Comparison of ENCODE assay signal across 35 mouse cellular contexts in genomic region chr1:150125568-150125967, GRCm38 (mm10). TPM values are rescaled to one million over a fixed set of nuclear protein-coding genes. Genes with fewer than 3 reads are reported as not detected.
"Had no signal": no experiment of that assay in that cellular context is flagged by ENCODE, and none has a peak within 500 bp of the region (broad histone marks: within the 10 kb centered on the region; RNA-seq: fewer than 3 reads in every experiment).

No protein-coding gene starts in this region.

- H3K4me2 ChIP-seq: limb, embryonic 12.5 days; limb, embryonic 13.5 days; limb, embryonic 15.5 days; liver, embryonic 11.5 days; liver, embryonic 12.5 days; liver, embryonic 13.5 days; liver, embryonic 15.5 days; lung, embryonic 14.5 days; lung, embryonic 15.5 days; midbrain, embryonic 12.5 days; midbrain, embryonic 13.5 days; neural tube, embryonic 12.5 days had no signal

- H3K36me3 ChIP-seq: limb, embryonic 10.5 days; limb, embryonic 12.5 days; limb, embryonic 13.5 days; limb, embryonic 15.5 days; liver, embryonic 12.5 days; liver, embryonic 13.5 days; liver, embryonic 15.5 days; lung, embryonic 15.5 days; midbrain, embryonic 10.5 days; midbrain, embryonic 12.5 days; midbrain, embryonic 13.5 days; neural tube, embryonic 12.5 days had no signal

- H3K27me3 ChIP-seq: limb, embryonic 12.5 days; limb, embryonic 13.5 days; limb, embryonic 15.5 days; liver, embryonic 12.5 days; liver, embryonic 13.5 days; liver, embryonic 15.5 days; lung, embryonic 15.5 days; megakaryocyte, embryonic 14.5 days; midbrain, embryonic 12.5 days; midbrain, embryonic 13.5 days; neural tube, embryonic 12.5 days had no signal

- H3K4me3 ChIP-seq: left cerebral cortex, adult 2 months; limb, embryonic 10.5 days; limb, embryonic 12.5 days; limb, embryonic 13.5 days; limb, embryonic 15.5 days; liver, embryonic 12.5 days; liver, embryonic 13.5 days; liver, embryonic 15.5 days; lung, embryonic 15.5 days; megakaryocyte, embryonic 14.5 days; midbrain, embryonic 10.5 days; midbrain, embryonic 12.5 days; midbrain, embryonic 13.5 days; myocyte; neural tube, embryonic 12.5 days had no signal

- H3K9me3 ChIP-seq: limb, embryonic 10.5 days; limb, embryonic 13.5 days; limb, embryonic 15.5 days; liver, embryonic 12.5 days; liver, embryonic 13.5 days; liver, embryonic 15.5 days; lung, embryonic 15.5 days; midbrain, embryonic 10.5 days; midbrain, embryonic 12.5 days; midbrain, embryonic 13.5 days had no signal

- DNase-seq: left cerebral cortex, postnatal 4 days; liver; liver, embryonic 13.5 days; liver, postnatal 0 days; lung, adult 18-20 months; lung, adult 2 months; lung, embryonic 14.5 days; lung, postnatal 10 days; lung, postnatal 14 days; lung, postnatal 36 days; lung, postnatal 4 days; midbrain, embryonic 14.5 days had no signal

- ATAC-seq: liver, embryonic 12.5 days; liver, postnatal 0 days; lung, postnatal 0 days; midbrain, embryonic 13.5 days; midbrain, embryonic 16.5 days had no signal

- H3K4me1 ChIP-seq: limb, embryonic 10.5 days; limb, embryonic 12.5 days; limb, embryonic 15.5 days; liver, embryonic 12.5 days; liver, embryonic 13.5 days; liver, embryonic 15.5 days; lung, embryonic 15.5 days; midbrain, embryonic 10.5 days; midbrain, embryonic 12.5 days; midbrain, embryonic 13.5 days; neural tube, embryonic 12.5 days had no signal

- H3K27ac ChIP-seq: left cerebral cortex, adult 2 months; limb, embryonic 10.5 days; limb, embryonic 12.5 days; limb, embryonic 13.5 days; limb, embryonic 15.5 days; liver, embryonic 12.5 days; liver, embryonic 13.5 days; liver, embryonic 14.5 days; liver, embryonic 15.5 days; lung, embryonic 15.5 days; macrophage; midbrain, embryonic 10.5 days; midbrain, embryonic 12.5 days; midbrain, embryonic 13.5 days; neural tube, embryonic 12.5 days had no signal

- H3K9ac ChIP-seq: limb, embryonic 12.5 days; limb, embryonic 13.5 days; limb, embryonic 15.5 days; liver, embryonic 12.5 days; liver, embryonic 13.5 days; liver, embryonic 14.5 days; liver, embryonic 15.5 days; liver, postnatal 0 days; lung, embryonic 14.5 days; lung, embryonic 15.5 days; midbrain, embryonic 12.5 days; midbrain, embryonic 13.5 days; neural tube, embryonic 12.5 days had no signal

RNA-seq across cellular contexts. Expression of gene Ptgs2, which starts 25.7 kb away (rescaled TPM):
- polyA plus RNA-seq: limb, embryonic 10.5 days; limb, embryonic 11.5 days; liver, adult 2 months; liver, embryonic 15.5 days; liver, embryonic 16.5 days; liver, postnatal 0 days; midbrain, embryonic 13.5 days; midbrain, embryonic 14.5 days; neural tube, embryonic 11.5 days had no signal
